Mouse (Mus musculus) monocyte, adult 2 months (primary cell): Measurements from ENCODE around the gene Camta2.

Experiments used
- DNase-seq, 2 experiments: peaks; one replicate each; pipeline ENCODE4 v3.0.0; 2022; ENCODE audit warnings: low spot score in 2 of 2, low read depth in 1 of 2

Camta2 gene

GRCm38 (mm10) chr11:70664741-70665140, 23.2 kb downstream of the Camta2 start:
- no peak for DNase-seq

GRCm38 (mm10) chr11:70663957-70664356, 23.9 kb downstream of the Camta2 start:
- DNase-seq: no peak

DNA sequence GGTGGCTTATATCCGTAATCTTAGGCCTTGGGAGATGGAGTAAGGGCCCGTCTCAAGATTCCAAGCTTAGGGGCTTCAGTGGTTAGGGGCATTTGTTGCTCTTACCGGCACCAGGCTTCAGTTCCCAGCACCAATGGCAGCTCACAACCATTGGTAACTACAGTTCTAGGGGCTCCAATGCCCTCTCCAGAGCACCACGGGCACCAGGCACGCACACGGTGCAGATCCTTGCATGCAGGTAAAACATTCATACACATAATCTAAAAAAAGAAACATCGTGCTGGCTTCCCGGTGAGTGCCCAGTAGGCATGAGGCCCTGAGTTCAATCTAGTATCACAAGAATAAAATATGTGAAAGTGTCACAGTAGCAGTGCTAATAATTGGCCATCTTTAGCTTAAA, 24.8 kb downstream of the Camta2 start:
- no peak for DNase-seq

- no peak for DNase-seq
These were observed 27.3 kb downstream of the Camta2 start for GRCm38 (mm10) chr11:70660571-70660970.

- no peak for DNase-seq
These were observed 29.0 kb downstream of the Camta2 start for GRCm38 (mm10) chr11:70658942-70659341.

DNA sequence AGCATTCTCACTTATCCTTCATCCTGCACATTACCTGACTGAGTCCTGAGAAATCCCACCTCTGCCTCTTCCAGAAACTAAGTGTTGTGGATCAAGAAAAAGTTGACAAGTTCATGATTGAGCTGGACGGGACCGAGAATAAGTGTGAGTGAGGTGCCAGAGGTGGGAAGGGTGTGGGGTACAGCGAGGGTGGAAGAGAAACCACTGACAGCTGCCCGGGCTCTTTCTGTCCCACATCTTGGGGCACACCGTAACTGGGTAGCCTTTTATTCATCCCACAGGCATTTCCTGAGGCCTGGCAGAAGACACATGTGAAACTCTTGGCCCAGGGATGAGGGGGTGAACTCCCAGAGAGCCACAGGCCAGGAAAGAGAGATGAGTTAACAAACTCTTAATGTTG, 29.4 kb downstream of the Camta2 start:
- no peak for DNase-seq

GRCm38 (mm10) chr11:70657991-70658390, 29.9 kb downstream of the Camta2 start:
- no peak for DNase-seq

- DNase-seq: no peak
These were observed 30.3 kb downstream of the Camta2 start for GRCm38 (mm10) chr11:70657573-70657972.

DNA sequence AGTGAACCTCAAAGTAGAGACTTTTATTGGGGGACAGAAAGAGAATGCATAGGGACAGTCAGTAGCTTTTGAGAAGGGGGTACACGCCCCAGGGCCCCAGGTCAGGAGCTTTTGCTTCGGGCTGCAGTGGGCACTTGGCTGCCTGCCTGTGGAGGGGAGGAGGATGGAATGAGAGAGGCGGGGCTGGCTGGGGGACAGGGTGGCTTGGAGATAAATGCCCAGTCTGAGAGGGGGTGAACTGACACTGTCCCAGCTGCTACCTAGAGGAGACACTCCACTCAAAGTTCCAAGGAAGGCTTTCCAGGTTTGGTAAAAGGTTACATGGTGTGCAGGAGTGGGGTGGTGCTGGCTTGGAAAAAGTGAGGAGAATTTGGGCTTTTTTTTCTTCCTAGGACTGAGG, 30.9 kb downstream of the Camta2 start, which contains the start of gene Eno3:
Eno3 (plus strand) TSS at position 239 of the 400 bp plus-strand sequence.
- DNase-seq: no peak

- no peak for DNase-seq
These were observed 31.4 kb downstream of the Camta2 start for GRCm38 (mm10) chr11:70656456-70656927.

GRCm38 (mm10) chr11:70655571-70656455, 32.1 kb downstream of the Camta2 start:
- peak in 1 of 2 experiments; percentile 34 for DNase-seq

GRCm38 (mm10) chr11:70654923-70655570, 32.9 kb downstream of the Camta2 start:
- peak in 1 of 2 experiments; percentile 51 for DNase-seq

- DNase-seq: no peak
These were observed 33.5 kb downstream of the Camta2 start, which contains the start of gene Pfn1 for GRCm38 (mm10) chr11:70654198-70654922. TSS of gene Pfn1 (minus strand) at chr11:70654644.

DNA sequence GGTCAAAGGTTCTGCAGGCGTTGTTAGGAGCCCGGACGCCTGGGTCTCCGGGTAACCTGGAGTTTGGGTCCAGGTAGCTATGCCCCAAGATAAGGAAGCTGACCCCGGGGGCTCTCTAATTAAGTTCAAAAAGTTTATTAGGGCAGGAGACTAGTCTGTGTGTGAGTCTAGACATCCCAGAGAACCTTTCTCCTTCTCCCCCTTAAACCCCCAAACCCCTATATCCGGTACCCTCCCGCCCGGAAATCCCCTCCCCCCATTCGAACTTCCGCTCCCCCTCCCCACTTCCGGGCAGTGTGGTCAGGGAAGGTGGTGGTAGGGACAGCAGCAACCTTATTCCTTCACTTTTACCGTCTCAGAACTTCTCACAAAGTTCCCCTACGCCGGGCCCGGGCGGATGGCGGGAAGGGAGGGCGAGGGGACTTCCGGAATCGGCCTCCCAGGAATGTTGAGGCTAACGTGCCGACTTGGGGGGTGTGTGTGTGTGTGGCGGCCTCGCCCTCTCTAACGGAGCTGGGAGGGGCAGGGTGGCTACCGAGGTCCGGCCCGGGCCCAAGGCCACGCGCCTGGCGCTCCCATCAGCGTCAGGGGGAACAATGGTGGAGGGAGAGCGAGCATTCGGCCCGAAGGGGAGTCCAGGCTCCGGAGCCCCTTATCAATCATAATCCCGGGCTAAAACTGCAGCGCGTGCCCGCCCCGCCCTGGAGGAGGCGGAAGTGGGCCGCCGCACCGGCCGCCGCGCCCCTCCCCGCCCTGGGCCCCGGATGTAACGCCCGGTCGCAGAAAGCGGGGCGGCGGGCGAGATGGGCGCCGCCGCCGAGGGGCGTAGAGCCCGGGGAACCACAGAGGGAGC, 34.3 kb downstream of the Camta2 start:
- no peak for DNase-seq

DNA sequence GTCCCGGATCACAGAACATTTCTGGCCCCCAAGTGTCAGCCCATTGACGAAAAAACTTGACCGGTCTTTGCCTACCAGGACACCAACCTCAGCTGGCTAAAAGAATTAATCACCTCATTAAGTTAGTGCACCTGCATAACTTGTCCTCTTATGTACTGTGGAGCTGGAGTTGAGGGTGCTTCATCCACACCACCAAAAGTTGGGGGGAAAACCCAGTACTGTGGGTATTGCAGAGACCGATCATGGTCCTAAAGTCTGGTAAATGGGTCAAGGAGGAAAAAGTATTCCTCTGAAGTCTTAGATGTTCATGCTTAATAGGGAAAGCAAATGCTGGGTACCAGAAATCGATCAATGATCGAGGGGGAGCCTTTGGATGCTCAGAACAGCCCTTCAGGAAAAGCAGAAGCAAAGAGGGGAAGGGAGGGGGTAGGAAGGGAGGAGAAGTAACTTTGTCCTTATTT, 35.0 kb downstream of the Camta2 start:
- no peak for DNase-seq

DNA sequence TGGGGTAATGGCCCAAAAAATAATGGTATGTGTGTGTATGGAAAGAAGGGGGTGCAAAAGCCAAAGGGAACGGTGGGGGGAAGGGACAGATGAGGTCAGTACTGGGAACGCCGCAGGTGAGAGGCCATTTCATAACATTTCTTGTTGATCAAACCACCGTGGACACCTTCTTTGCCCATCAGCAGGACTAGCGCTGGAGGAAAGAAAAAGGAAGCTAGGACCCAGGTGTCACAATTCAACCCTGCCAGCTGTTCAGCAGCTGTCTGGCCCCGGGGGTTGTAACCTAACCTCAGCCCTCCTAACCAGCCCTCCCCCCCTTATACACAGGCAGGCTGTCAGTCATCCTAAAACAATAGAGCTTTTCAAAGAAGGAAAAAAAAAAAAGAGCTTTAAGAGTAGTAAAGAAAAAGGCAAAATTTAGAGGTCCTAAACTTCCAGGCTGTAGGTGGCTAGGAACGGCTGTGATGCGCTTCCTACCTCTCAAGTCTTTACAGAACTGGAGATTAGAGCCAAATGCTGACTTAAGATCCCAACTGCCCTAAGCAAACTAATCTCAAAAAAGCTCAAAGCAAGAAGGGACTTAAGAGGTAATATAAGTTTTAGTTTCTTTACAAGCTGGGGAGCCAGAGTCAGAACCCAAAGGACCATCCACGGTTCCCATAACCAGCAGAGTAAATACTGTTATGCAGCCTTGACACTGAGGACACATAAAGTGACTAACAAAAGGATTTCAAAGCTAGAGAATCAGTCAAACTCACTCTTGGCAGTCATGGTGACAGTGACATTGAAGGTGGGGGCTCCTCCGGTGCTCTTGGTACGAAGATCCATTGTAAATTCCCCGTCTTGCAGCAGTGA, 35.6 kb downstream of the Camta2 start:
- DNase-seq: no peak

- DNase-seq: no peak
These were observed 36.5 kb downstream of the Camta2 start for GRCm38 (mm10) chr11:70651391-70651790.

GRCm38 (mm10) chr11:70650322-70651175, 37.4 kb downstream of the Camta2 start:
- DNase-seq: no peak
